Mouse (Mus musculus): ENCODE data around the gene Traip. TPM values are rescaled to one million over a fixed set of nuclear protein-coding genes. Genes with fewer than 3 reads are reported as not detected.

Gene Traip
- total RNA-seq, 1 experiment from 2014 or later, result 5.3 TPM

- DNase-seq, result no peak
Measured at GRCm38 (mm10) chr9:107971690-107972541, 22.0 kb downstream of the Traip start.

GRCm38 (mm10) chr9:107974491-107975171, 24.7 kb downstream of the Traip start:
- no peak for DNase-seq

DNA sequence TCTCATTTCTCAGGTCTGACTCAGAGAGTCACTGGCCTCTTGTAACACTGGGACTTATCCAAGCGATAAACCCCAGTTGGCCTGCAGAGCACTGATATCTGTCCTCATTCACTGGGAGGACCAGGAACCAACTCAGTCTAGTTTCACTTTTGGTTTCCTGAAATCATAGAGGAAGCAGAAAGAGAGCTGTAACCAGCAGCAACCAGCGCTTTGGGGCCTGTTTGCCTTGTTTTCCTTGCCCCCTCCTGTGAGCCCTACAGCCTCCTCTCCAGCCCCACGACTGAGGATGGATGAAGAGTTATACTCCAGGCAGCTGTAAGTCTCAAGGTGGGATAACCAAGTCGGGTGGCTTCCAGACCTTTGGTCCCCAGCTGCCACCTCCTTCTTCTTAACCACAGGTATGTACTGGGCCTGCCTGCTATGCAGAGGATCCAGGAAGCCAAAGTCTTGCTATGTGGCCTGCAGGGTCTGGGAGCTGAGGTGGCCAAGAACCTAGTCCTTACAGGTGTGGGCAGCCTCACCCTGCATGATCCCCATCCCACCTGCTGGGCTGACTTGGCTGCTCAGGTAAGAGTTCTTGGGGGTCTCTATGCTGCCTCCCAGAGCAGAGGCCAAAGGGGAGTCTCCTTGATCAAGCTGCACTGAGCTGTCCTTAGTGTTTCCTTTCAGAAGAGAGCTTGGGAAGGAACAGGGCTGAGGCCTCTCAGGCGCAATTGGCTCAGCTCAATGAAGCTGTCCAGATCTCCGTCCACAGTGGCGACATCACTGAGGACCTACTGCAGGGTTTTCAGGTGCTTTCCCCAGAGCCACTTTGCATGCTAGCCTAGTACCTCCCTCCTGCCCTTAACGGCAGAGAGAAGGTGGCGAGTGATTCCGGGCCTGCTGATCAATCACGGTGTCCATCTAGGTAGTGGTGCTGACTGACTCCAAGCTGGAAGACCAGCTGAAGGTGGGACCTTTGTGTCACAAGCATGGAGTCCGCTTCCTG, 25.8 kb downstream of the Traip start, which contains the start of gene Uba7:
Uba7 (plus strand) TSS at position 107 of the 988 bp plus-strand sequence.
- DNase-seq, result no peak

DNA sequence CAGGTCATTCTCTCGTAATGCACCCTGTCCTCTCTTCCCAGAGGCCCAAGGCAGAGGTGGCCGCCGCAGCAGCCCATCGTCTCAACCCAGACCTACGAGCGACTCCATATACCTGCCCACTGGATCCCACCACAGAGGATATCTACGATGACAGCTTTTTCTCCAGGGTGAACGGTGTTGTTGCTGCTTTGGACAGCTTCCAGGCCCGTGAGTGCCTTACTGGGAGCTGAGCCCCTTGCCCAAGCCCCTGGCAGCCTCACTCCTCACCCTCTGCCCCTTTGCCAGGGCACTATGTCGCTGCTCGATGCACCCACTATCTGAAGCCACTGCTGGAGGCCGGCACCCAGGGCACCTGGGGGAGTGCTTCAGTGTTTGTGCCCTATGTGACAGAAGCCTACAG, 28.9 kb downstream of the Traip start:
- DNase-seq, result no peak

DNA sequence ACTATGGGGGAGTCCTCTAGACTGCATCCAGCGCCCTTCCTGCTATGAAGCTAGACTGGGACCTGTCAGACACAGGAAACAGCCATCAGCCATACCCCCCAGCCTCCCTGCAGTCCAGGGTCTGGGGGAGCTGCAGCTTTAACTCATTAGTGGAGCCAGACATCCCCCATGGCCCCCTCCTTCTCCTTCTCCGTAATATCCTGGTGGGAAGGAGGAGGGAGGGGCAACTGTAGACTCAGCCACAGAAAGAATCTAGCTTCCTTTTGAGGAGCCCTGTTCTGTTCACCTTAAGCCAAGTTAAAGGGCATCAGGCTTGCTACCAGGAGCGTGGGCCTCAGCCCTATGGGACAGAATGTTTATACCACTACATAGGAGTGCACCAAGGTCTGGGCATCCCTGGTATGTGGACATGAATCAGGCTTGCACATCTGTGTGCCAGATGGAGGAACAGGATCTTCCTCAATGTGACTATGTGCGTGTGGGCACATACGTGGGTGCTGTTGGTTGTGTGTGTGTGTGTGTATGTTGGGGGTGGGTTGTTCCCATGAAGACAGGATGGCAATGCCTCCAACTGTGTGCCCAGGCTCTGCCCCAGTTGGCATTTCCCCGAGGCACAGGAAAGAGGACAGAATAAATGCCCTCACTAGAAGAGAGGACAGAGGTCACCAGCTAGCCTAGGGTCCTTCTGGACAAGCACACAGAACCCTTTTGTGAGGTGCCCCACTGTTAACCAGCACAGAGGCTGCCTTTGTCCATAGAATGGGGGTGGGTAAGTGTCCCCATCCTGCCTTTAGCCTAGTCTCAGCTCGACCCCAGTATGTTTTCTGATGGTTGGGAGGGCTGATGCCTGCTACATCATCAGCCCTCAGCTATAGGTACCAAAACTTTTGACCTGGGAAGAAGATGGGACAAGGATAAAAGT, 32.0 kb downstream of the Traip start:
- no peak for DNase-seq

DNA sequence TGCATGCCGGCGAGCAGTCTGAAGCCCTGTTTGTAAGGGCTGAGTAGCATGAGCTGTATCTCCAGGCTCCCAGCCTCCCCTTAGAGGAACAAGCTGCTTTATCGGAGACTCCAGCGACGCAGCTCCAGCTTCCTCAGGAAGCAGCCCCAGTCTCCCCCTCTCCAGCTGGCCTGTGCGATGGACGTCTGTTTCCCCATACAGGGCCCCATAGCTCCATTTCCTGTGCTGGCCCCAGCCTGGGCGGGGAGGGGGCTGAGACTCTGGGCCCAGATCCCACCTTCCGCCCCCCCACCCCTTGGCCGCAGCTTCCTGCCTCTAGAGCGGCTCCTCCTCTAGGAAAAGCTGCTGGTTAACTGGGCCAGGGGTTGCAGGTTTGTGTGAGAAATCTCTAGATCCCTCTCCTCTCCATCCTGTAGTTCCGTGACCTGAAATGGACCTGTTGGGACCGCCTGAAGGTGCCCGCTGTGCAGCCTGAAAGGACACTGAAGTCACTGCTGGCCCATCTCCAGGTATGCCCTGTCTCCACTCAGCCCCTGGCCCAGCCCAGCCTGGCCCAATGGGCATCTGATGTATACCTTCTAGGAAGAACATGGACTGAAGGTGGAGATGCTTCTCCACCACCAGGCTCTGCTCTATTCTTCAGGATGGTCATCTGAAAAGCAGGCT, 32.9 kb downstream of the Traip start, which contains the start of gene Gm20661:
Gm20661 (plus strand) TSS at position 378 of the 666 bp plus-strand sequence.
- peak; percentile 60 for DNase-seq

GRCm38 (mm10) chr9:107983421-107983890, 33.5 kb downstream of the Traip start:
- peak; percentile 59 for DNase-seq

DNA sequence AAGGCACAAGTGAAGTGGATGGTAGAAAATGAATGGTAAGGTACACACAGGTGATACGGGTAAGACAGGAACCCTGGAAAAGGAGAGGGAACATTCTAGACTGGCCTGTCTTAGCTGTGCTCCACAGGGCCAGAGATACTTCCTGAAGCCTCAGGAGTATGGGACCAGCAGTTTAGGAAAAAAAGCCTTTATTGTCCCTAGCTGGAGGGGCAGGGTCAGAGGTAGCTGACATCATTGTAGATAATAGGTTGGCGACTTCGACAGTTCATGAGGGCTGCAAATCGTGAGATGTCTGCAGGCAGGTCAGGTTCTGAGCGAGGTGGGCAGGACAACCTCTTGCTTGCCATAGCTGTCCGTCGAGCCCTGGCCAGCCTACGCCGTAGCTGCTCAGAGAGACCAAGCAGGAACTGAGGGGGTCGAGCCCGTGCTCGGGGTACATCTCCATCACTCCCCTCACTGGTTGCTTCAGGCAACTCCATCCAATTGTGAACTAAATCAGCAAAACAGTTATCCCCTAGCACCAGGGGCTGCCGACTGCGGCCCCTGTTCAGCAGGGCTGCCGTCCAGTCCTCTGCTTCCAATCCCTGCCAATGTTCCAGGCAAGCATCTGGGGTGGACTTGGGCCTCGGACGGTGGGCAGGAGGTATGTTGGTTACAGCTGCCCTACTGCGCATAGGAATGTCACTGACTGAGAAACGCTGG, 34.3 kb downstream of the Traip start:
- no peak for DNase-seq

GRCm38 (mm10) chr9:107984754-107985055, 34.8 kb downstream of the Traip start:
- DNase-seq, result no peak

DNA sequence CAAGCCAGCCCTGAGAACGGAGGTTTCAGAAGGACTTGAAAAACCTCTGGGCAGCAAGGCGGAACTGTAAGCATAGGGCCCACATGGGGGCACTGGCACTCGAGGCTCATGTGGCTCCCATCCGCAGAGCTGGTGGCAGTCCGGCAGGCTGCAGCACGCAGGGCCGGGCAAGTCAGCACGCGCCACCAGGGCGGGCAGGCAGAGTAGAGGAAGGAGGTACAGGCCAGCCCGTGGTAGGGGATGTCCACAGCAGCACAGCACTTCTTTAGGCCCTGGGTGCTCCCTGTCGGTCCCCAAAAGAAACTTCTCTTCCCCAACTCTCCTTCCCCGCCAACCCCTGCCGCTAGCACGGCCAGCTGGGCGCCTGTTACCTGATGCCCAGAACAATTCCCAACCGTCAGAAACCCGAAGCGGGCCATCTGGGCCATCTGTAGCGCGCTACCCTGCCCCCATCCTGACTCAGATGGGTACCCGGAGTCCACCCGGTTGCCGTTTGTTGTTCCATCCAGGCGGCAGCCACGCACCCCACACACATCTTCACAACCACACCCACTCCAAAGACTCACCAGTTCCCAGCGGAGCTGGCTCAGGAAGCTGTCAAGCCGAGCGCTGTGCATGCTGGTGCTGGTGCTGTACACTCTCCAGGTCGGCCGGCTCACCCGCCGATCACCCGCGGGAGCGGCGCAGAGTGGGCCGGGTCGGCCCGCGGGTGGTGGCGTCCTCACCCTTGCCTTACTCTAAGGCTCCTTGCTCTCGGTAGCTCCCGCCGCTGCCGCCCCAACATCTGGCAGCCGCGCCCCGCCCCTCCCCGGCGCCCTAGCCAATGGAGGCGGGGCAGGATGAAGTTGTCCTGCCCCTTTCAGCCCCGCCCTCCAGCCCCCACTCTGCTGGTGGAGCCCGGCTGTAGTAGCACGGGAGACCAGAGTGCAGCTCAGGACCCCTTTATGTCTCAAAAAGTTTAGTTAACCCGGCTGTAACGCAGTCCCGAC, 35.5 kb downstream of the Traip start, which contains the start of gene Inka1:
Inka1 (minus strand) TSS at position 749 of the 989 bp plus-strand sequence.
- DNase-seq, result peak; percentile 92

- DNase-seq, result peak; percentile 81
Measured at GRCm38 (mm10) chr9:107986376-107986775, 36.4 kb downstream of the Traip start.

GRCm38 (mm10) chr9:107987950-107988349, 38.0 kb downstream of the Traip start:
- DNase-seq, result no peak

GRCm38 (mm10) chr9:107992197-107992596, 42.3 kb downstream of the Traip start, which contains the start of gene Cdhr4:
Cdhr4 (plus strand) TSS chr9:107992497.
- no peak for DNase-seq

GRCm38 (mm10) chr9:107993013-107993412, 43.1 kb downstream of the Traip start:
- no peak for DNase-seq

DNA sequence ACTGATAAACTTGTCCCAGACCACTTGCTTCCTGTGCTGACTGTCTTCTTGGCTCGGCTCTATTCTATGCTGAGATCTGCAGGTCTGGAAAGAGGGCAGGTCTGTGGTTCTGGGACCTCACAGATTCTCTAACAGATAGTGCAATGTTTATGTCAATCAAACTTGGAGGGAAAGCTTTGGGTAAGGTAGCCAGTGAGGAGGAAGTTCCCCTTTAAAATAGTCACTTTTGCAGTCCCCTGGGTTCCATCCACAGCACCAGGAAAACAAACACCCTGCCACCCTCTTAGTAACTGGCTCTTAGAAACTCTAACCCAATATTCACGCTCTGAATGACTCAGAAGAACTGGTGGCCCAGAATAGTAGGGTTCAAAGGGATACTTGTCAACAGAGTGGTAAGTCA, 44.5 kb downstream of the Traip start:
- no peak for DNase-seq

- DNase-seq, result no peak
Measured at GRCm38 (mm10) chr9:107995513-107995912, 45.6 kb downstream of the Traip start.

GRCm38 (mm10) chr9:107996049-107996448, 46.1 kb downstream of the Traip start, which contains the start of gene Gm20662:
Gm20662 (plus strand) TSS chr9:107996349.
- DNase-seq, result no peak
